Mouse (Mus musculus) small intestine, adult 2 months (tissue): Measurements from ENCODE around the gene Rimkla. TPM values are rescaled to one million over a fixed set of nuclear protein-coding genes. Genes with fewer than 3 reads are reported as not detected.

ENCODE experiments used
- H3K27ac ChIP-seq: fragments of 200-500 bp; 2 replicates; pipeline ENCODE4 v1.5.1; 2012; ENCODE audit warnings: low read depth, low read length, control low read depth, inconsistent platforms; ENCODE audit not compliant: insufficient read depth
- H3K27me3 ChIP-seq: fragments of 200-500 bp; 2 replicates; pipeline ENCODE4 v1.6.1; 2012; ENCODE audit warnings: mild to moderate bottlenecking, moderate library complexity, low read length, inconsistent platforms; ENCODE audit not compliant: control insufficient read depth, insufficient read depth
- H3K36me3 ChIP-seq: fragments of 200-500 bp; 2 replicates; pipeline ENCODE4 v1.6.1; 2012; ENCODE audit warnings: mild to moderate bottlenecking, low read length, control low read depth, inconsistent platforms; ENCODE audit not compliant: control insufficient read depth, insufficient read depth
- H3K4me1 ChIP-seq: fragments of 200-500 bp; 2 replicates; pipeline ENCODE4 v1.6.1; 2012; ENCODE audit warnings: low read length, inconsistent platforms, mixed read lengths; ENCODE audit not compliant: control insufficient read depth, insufficient read depth, insufficient read length
- H3K4me3 ChIP-seq: fragments of 200-500 bp; 2 replicates; pipeline ENCODE4 v1.5.1; 2012; ENCODE audit warnings: low read depth, mild to moderate bottlenecking, control low read depth, inconsistent platforms, low read length, moderate library complexity
- CTCF ChIP-seq: fragments of 200-500 bp; IDR thresholded peaks from 2 replicates; pipeline ENCODE4 v1.5.1; 2012; ENCODE audit warnings: low read depth, mild to moderate bottlenecking, control low read depth, inconsistent platforms, low read length, moderate library complexity, mixed read lengths; ENCODE audit not compliant: insufficient replicate concordance, insufficient read length; ENCODE audit errors: extremely low read depth
- POLR2A ChIP-seq: fragments of 200-500 bp; IDR thresholded peaks from 2 replicates; pipeline ENCODE4 v1.6.1; 2012; ENCODE audit warnings: low read depth, mild to moderate bottlenecking, control low read depth, inconsistent platforms, low read length, moderate library complexity
- WGBS: fragments of 180-500 bp; shearing (Covaris S2); methylation state at CpG from one replicate; pipeline ENCODE4 v1.1.7; 2018; 5-methylcytosine and 5-hydroxymethylcytosine counted together
- polyA plus RNA-seq: library from polyadenylated mRNA; depleted of rRNA; stranded (reverse); fragments of >200 nt; gene quantifications from 2 replicates; pipeline ENCODE4 v1.2.3, GENCODE M21; 2012

The Rimkla gene
- polyA plus RNA-seq, 1 experiment = 0.20 TPM

GRCm38 (mm10) chr4:119498319-119498848 is 6.0 kb upstream of the Rimkla start:
- TF ChIP-seq CTCF (no peak), POLR2A (no peak)
- Histone ChIP-seq H3K4me1 (peaks cover 2% of the 10 kb centered on the region; the same call in 1 of the 2 replicates), H3K36me3 (no peaks in the 10 kb centered on the region), H3K27ac (no peak overlapping the region), H3K27me3 (peaks cover 5% of the 10 kb centered on the region; the same call in 1 of the 2 replicates), H3K4me3 (no peak overlapping the region)
- WGBS = 50% methylated on average over 5 of the region's 5 CpGs

GRCm38 (mm10) chr4:119492933-119493327 is 502 bp upstream of the Rimkla start:
- peak overlapping the region; percentile 77 for H3K4me3 ChIP-seq
- 40% methylated on average over 10 of the region's 10 CpGs for WGBS
- no peak overlapping the region for H3K27ac ChIP-seq
- no peak for TF ChIP-seq POLR2A
- TF ChIP-seq CTCF = no peak
- H3K4me1 ChIP-seq = peaks cover 3% of the 10 kb centered on the region; the same call in 1 of the 2 replicates
- no peaks in the 10 kb centered on the region for H3K36me3 ChIP-seq
- peaks cover 22% of the 10 kb centered on the region for H3K27me3 ChIP-seq

- WGBS = 80% methylated on average over 3 of the region's 3 CpGs
- Histone ChIP-seq H3K4me3 (no peak overlapping the region), H3K4me1 (peaks cover 3% of the 10 kb centered on the region; the same call in 1 of the 2 replicates), H3K27ac (no peak overlapping the region), H3K36me3 (no peaks in the 10 kb centered on the region), H3K27me3 (peaks cover 22% of the 10 kb centered on the region)
- TF ChIP-seq POLR2A = no peak
- peak; percentile 24; the same call in 1 of the 2 replicates for TF ChIP-seq CTCF
Measured at GRCm38 (mm10) chr4:119490806-119491205, 1.6 kb downstream of the Rimkla start.

GRCm38 (mm10) chr4:119489666-119490065 is 2.8 kb downstream of the Rimkla start:
- WGBS = 80% methylated on average over 10 of the region's 10 CpGs
- peaks cover 22% of the 10 kb centered on the region for H3K27me3 ChIP-seq

GRCm38 (mm10) chr4:119484882-119485281 is 7.5 kb downstream of the Rimkla start:
- Histone ChIP-seq H3K27ac (no peak overlapping the region), H3K36me3 (no peaks in the 10 kb centered on the region), H3K4me1 (peaks cover 10% of the 10 kb centered on the region; the same call in 1 of the 2 replicates), H3K4me3 (no peak overlapping the region), H3K27me3 (no peaks in the 10 kb centered on the region)
- 66% methylated on average over 7 of the region's 7 CpGs for WGBS
- TF ChIP-seq CTCF (no peak), POLR2A (no peak)

More at GRCm38 (mm10) chr4:119489666-119490065, 2.8 kb downstream of the Rimkla start:
- Histone ChIP-seq H3K4me1 (peaks cover 9% of the 10 kb centered on the region), H3K4me3 (no peak overlapping the region), H3K36me3 (no peaks in the 10 kb centered on the region), H3K27ac (no peak overlapping the region)
- TF ChIP-seq POLR2A = no peak
- TF ChIP-seq CTCF = no peak

- WGBS = 45% methylated on average over 9 of the region's 9 CpGs
Measured at GRCm38 (mm10) chr4:119483051-119483450, 9.4 kb downstream of the Rimkla start.

GRCm38 (mm10) chr4:119473150-119473549 is 19.3 kb downstream of the Rimkla start:
- 41% methylated on average over 5 of the region's 5 CpGs for WGBS
- Histone ChIP-seq H3K27ac (no peak overlapping the region), H3K4me3 (no peak overlapping the region), H3K36me3 (no peaks in the 10 kb centered on the region), H3K4me1 (no peaks in the 10 kb centered on the region), H3K27me3 (no peaks in the 10 kb centered on the region)
- TF ChIP-seq POLR2A (no peak), CTCF (no peak)

More at GRCm38 (mm10) chr4:119483051-119483450, 9.4 kb downstream of the Rimkla start:
- H3K36me3 ChIP-seq = no peaks in the 10 kb centered on the region
- peaks cover 10% of the 10 kb centered on the region; the same call in 1 of the 2 replicates for H3K4me1 ChIP-seq
- no peaks in the 10 kb centered on the region for H3K27me3 ChIP-seq
- TF ChIP-seq POLR2A = no peak
- TF ChIP-seq CTCF = no peak
- H3K27ac ChIP-seq = no peak overlapping the region
- H3K4me3 ChIP-seq = no peak overlapping the region
